Mouse (Mus musculus): Measurements from ENCODE around the gene Snupn.
"Not testable (repeated sequence)": the region's sequence is repeated elsewhere in the genome, so short reads cannot be mapped to it uniquely, and the experiment has no call there.

The Snupn gene

GRCm38 (mm10) chr9:56930556-56930955 lies 20.1 kb upstream of the Snupn start:
- in situ Hi-C loops (cut with MseI, MboI) = loop anchor here in 1 of 2 experiments (5.0 kb wide), 1 partner anchor 38 kb away; no protein-coding TSS in a partner anchor

DNA sequence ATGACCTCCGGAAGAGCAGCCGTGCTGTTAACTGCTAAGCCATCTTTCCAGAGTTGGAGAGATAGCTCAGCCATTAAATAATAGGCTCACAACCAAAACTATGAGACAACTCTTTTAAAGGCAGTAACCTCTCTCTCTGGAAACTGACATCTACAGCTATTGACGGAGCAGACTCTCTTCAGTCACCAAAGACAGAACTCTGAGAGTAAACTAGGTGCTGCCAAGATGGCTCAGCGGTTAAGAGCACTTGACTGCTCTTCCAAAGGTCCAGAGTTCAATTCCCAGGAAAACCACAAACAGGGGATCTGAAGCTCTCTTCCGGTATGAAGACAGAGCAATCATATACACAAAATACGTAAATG lies 13.8 kb upstream of the Snupn start:
- in situ Hi-C loops (cut with MseI, MboI) = no loop called here

DNA sequence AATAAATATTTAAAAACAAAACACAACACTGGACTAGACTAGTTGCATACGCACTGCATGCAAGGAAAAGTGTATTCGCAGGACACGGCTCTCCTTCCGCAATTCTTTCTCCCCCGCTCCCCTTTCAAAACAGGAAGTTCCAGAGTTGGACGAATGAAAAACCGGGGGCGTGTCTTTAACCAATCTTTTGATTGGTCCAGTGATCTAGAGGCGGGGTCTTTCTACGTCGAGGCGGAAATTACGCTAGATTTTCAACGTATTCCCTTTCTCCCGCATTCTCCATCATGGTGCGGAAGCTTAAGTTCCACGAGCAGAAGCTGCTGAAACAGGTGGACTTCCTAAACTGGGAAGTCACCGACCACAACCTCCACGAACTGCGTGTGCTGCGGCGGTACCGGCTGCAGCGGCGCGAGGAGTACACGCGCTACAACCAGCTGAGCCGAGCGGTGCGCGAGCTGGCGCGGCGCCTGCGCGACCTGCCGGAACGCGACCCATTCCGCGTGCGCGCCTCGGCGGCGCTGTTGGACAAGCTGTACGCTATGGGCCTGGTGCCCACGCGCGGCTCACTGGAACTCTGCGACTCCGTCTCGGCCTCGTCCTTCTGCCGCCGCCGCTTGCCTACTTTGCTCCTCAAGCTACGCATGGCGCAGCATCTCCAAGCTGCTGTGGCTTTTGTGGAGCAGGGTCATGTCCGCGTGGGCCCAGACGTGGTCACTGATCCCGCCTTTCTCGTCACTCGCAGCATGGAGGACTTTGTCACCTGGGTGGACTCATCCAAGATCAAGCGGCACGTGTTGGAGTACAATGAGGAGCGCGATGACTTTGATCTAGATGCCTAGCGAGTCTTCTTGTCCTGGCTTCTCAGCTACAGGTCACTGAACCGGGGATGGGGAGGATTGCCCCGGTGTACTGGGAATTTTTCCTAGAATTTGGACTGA lies 13.2 kb upstream of the Snupn start, which contains the start of gene Imp3:
Imp3 (plus strand) TSS at position 253 of the 938 bp plus-strand sequence.
- in situ Hi-C loops (cut with MseI, MboI) = no loop called here

GRCm38 (mm10) chr9:56938374-56938773 lies 12.3 kb upstream of the Snupn start:
- in situ Hi-C loops (cut with MseI, MboI) = no loop called here

- in situ Hi-C loops (cut with MseI, MboI) = not testable (repeated sequence)
These were observed 3.2 kb upstream of the Snupn start for GRCm38 (mm10) chr9:56947481-56947880.

DNA sequence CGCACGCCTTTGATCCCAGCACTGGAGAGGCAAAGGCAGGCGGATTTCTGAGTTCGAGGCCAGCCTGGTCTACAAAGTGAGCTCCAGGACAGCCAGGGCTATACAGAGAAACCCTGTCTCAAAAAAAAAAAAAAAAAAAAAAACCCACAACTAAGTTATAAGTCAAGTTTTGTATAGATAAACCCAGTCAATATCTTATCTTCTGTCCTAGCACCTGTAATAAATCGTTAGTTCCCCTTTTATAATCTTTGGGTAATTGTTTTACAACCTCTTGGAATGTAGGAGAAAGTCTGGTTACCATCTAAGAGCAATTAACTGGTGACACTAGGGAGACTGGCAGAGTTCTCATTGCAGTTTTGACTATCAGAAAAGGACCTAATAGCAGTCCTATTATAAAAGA lies 2.0 kb upstream of the Snupn start:
- in situ Hi-C loops (cut with MseI, MboI) = not testable (repeated sequence)

- in situ Hi-C loops (cut with MseI, MboI) = no loop called here
These were observed 911 bp upstream of the Snupn start for GRCm38 (mm10) chr9:56949767-56950166.

DNA sequence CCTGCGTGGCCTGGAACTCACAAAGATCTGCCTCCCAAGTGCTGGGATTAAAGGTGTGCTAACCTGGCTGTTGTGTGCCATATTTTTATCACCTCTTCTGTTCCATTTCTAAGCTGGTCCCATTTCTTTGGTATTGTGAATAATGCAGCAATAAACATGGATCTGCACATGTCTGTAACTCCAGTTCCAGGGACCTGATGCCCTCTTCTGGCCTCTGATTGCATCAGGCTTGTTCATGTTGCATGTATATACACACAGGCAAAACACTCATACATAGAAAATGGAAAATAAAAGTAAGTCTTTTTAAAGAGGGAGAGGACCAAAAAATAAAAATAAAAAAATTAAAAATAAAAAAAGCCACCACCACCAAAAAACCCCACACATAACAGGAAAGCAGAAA lies 2.9 kb downstream of the Snupn start:
- in situ Hi-C loops (cut with MseI, MboI) = no loop called here

DNA sequence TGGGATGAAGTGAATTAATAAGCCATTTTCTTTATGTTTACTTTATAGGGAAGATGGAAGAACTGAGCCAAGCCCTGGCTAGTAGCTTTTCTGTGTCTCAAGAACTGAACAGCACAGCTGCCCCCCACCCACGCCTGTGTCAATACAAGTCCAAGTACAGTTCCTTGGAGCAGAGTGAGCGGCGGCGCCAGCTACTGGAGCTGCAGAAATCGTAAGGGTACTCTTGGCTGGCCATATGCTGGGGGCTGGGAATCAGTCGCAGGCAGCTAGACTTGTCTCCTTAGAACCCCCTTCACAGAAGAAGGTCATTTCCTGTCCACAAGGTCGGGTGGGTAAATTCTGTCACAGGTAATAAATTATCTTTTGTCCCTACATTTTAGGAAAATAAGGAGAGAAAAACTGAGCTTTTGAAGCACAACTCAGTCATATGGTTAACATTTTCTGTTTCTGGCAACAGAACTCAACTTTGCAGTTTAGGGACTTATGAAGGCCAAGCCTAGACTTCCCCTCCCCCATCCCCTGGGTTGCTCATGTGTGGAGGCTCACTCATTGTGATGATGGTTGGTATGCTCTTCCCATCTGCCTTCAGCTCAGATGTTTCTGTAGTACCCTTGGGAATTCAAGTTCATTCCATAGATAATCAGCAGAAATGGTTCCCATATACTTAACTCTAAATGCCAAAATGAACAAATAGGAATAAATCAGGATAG lies 6.4 kb downstream of the Snupn start:
- in situ Hi-C loops (cut with MseI, MboI) = no loop called here

DNA sequence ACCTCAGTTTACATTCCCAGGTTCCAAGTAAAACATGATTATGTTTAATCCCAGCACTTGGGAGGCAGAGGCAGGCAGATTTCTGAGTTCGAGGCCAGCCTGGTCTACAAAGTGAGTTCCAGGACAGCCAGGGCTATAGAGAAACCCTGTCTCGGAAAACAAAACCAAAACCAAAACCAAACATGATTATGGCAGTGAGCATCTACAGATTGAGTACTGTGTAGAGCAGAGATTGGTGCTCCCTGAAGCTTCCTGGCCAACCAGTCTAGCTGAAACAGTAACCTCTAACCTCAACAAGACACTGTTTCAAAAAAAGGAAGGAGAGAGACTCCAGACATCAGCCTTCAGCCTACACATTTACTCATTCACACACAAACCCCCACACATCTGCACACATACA lies 8.0 kb downstream of the Snupn start:
- in situ Hi-C loops (cut with MseI, MboI) = no loop called here

- in situ Hi-C loops (cut with MseI, MboI) = no loop called here
These were observed 10.9 kb downstream of the Snupn start for GRCm38 (mm10) chr9:56961591-56961990.

GRCm38 (mm10) chr9:56970158-56970557 lies 19.5 kb downstream of the Snupn start:
- in situ Hi-C loops (cut with MseI, MboI) = no loop called here

GRCm38 (mm10) chr9:56973960-56974524 lies 23.4 kb downstream of the Snupn start:
- in situ Hi-C loops (cut with MseI, MboI) = no loop called here

DNA sequence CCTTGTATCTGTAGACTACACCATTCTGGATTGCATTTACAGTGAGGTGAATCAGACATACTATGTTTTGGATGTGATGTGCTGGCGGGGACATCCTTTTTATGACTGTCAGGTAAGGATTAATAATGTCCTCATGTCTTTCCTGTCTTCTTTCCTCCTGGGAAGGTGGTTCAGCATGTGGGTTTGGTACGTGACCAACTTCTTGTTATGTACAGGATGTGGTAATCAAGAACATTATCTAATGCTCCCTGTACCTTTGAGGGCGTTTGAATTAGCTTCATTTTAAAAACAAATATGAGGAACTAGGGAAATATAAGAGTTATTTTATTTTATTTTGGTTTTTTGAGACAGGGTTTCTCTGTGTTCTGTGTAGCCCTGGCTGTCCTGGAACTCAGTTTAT lies 24.5 kb downstream of the Snupn start:
- in situ Hi-C loops (cut with MseI, MboI) = no loop called here

GRCm38 (mm10) chr9:56980186-56980585 lies 29.5 kb downstream of the Snupn start:
- in situ Hi-C loops (cut with MseI, MboI) = no loop called here

DNA sequence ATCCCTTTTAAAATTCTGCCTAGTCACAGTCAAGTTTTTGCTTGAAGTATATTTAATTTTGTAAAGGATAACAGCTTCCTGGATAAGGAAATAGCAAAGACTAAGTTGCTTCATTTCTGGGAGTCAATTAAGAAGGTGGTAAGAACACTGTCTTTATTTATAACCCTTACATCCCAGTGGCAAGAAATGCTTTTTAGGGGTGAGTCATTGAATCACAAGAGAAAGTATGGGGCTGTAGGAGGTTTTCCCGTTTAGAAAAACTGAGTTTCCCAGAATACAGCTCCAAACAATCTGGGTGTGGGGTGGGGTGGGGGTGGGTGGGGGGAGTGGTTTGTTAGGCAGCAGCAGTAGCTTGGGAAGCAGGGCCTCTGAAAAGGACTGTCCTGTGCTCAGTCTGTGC lies 30.8 kb downstream of the Snupn start:
- in situ Hi-C loops (cut with MseI, MboI) = no loop called here

- in situ Hi-C loops (cut with MseI, MboI) = no loop called here
These were observed 43.9 kb downstream of the Snupn start, which contains the start of gene Ptpn9 for GRCm38 (mm10) chr9:56994286-56995197. TSS of gene Ptpn9 (plus strand) at chr9:56994923.

GRCm38 (mm10) chr9:56995198-56996027 lies 44.7 kb downstream of the Snupn start:
- in situ Hi-C loops (cut with MseI, MboI) = no loop called here

DNA sequence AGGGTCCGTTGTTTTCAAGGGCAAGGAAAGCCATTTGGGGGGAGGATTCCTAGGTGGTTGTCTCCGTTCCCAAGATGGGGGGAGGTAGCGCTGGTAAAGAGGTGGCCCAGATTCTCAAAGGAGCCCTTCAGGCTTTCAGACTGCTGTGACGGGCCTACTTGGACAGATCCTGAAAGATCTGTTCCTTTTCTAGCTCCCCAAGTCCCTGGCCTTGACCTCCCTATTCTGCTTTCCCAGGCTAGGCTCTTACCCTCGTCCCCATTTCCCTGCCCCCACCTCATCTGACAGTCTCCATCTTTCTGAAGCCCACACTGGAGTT lies 45.3 kb downstream of the Snupn start:
- in situ Hi-C loops (cut with MseI, MboI) = no loop called here

DNA sequence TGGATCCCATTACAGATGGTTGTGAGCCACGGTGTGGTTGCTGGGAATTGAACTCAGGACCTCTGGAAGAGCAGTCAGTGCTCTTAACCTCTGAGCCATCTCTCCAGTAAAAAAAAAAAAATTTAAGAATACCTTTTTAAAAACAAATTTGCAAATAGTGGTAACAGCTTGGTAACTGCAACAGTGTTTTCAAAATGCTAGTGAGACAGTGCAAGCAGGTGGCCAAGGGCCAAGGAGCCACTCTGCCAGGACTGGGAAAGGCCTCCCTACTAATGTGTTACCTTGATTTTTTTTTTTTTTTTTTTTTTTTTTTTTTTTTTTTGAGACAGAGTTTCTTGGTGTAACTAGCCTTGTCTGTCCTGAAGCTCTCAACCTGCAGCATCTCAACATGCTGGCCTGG lies 46.5 kb downstream of the Snupn start:
- in situ Hi-C loops (cut with MseI, MboI) = not testable (repeated sequence)

DNA sequence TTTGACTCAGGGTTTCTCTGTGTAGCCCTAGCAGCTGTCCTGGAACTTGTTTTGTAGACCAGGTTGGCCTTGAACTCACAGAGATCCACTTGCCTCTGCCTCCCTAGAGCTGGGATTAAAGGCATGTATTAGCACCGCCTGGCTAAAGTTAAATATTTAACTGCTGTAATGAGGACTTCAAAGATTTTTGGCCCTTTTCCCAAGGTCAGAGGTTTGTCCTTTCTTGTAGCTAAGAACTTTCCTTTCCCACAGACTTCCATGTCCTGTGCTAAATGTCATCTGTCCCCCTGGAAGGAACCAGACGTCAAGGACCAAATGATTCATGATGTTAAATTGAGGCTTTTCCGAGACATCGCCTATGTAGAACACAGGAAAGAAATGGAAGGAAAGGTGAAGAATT lies 52.3 kb downstream of the Snupn start:
- in situ Hi-C loops (cut with MseI, MboI) = no loop called here

Data from mouse trophoblast stem cell (cell line).